Mouse (Mus musculus): ENCODE data around the gene 9230112D13Rik. TPM values are rescaled to one million over a fixed set of nuclear protein-coding genes. Genes with fewer than 3 reads are reported as not detected.

The 9230112D13Rik gene
- total and polyA plus RNA-seq, 3 experiments = not detected

DNA sequence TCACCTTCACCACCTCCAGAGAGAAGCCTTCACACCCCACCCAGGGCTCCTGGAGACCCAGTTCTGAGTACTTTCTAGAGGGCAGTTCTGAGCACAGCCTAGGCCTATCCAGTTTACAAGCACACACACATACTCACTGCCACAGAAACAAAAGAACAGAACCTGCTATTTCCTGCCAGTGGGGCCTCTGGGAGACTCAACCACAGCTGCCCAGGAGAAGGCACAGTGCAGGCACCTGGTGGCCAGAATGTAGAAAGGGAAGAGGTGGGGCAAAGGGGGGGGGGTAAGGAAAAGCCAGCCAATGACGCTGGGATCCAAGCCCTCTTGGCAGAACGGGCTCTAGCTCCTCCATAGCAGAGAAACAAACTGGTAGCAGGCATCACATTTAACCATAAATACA, 39.8 kb upstream of the 9230112D13Rik start:
- Histone ChIP-seq H3K27ac (ENCODE audit: control insufficient read depth, low read depth, low read length) (no peak overlapping the region), H3K9me3 (replicated peaks; ENCODE audit: insufficient read depth, low read length) (no peaks in the 10 kb centered on the region), H3K4me3 (ENCODE audit: control insufficient read depth in 1 of 2, insufficient read depth in 1 of 2, low read depth in 2 of 2, low read length in 2 of 2) (no peak overlapping the region), H3K79me2 (ENCODE audit: control insufficient read depth, insufficient read depth, low read length, poor library complexity) (no peaks in the 10 kb centered on the region), H3K9ac (ENCODE audit: control insufficient read depth, low read depth, low read length, poor library complexity, severe bottlenecking) (no peak overlapping the region), H3K36me3 (ENCODE audit: control insufficient read depth in 1 of 2, insufficient read depth in 2 of 2, low read length in 2 of 2) (no peaks in the 10 kb centered on the region), H3K4me1 (ENCODE audit: control insufficient read depth in 1 of 2, insufficient read depth in 2 of 2, low read length in 2 of 2) (no peaks in the 10 kb centered on the region), H3K27me3 (ENCODE audit: control insufficient read depth in 1 of 2, insufficient read depth in 2 of 2, low read length in 2 of 2) (no peaks in the 10 kb centered on the region)
- no peak for DNase-seq (ENCODE audit: low read depth, low spot score)
- TF ChIP-seq ELF1 (IDR thresholded peaks at IDR 0.05; ENCODE audit: low read depth, low read length) (no peak), EP300 (IDR thresholded peaks at IDR 0.05; ENCODE audit: low read depth in 1 of 2, low read length in 2 of 2) (no peak)

DNA sequence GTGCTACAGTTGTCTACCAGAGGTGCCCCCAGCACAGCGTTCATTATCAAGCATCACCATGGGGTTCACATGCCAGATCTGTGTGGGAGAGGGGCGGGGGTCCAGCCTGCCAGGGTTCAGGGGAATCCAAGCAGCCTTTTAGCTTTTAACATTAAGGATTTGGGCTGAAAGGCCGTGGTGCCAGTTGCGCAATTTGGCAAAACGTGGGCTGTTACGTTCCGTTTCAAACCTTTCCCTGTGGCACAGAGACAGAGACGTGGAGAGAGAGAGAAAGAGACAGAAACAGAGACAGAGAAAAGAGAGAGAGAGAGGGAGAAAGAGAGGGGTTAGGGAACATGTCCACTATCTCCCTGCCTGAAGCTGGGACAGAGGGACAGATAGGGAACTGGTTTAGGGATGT, 39.0 kb upstream of the 9230112D13Rik start:
- Histone ChIP-seq H3K36me3 (ENCODE audit: control insufficient read depth in 1 of 2, insufficient read depth in 2 of 2, low read length in 2 of 2) (no peaks in the 10 kb centered on the region), H3K9me3 (replicated peaks; ENCODE audit: insufficient read depth, low read length) (no peaks in the 10 kb centered on the region), H3K9ac (ENCODE audit: control insufficient read depth, low read depth, low read length, poor library complexity, severe bottlenecking) (no peak overlapping the region), H3K27me3 (ENCODE audit: control insufficient read depth in 1 of 2, insufficient read depth in 2 of 2, low read length in 2 of 2) (no peaks in the 10 kb centered on the region), H3K4me1 (ENCODE audit: control insufficient read depth in 1 of 2, insufficient read depth in 2 of 2, low read length in 2 of 2) (no peaks in the 10 kb centered on the region), H3K79me2 (ENCODE audit: control insufficient read depth, insufficient read depth, low read length, poor library complexity) (no peaks in the 10 kb centered on the region), H3K4me3 (ENCODE audit: control insufficient read depth in 1 of 2, insufficient read depth in 1 of 2, low read depth in 2 of 2, low read length in 2 of 2) (no peak overlapping the region), H3K27ac (ENCODE audit: control insufficient read depth, low read depth, low read length) (no peak overlapping the region)
- TF ChIP-seq CTCF (IDR thresholded peaks at IDR 0.05 in 2 of 3, conservative IDR thresholded peaks at IDR 0.05 in 1 of 3; ENCODE audit: control insufficient read depth in 1 of 3, insufficient read depth in 1 of 3, low read depth in 2 of 3, low read length in 3 of 3, poor library complexity in 1 of 3, severe bottlenecking in 1 of 3) (no peak), EP300 (IDR thresholded peaks at IDR 0.05; ENCODE audit: low read depth in 1 of 2, low read length in 2 of 2) (no peak), USF2 (IDR thresholded peaks at IDR 0.05; ENCODE audit: borderline replicate concordance in 1 of 2, insufficient read depth in 1 of 2, low read depth in 1 of 2, low read length in 2 of 2) (no peak), NELFE (IDR thresholded peaks at IDR 0.05; ENCODE audit: low read depth, low read length) (no peak), ELF1 (IDR thresholded peaks at IDR 0.05; ENCODE audit: low read depth, low read length) (no peak), CHD2 (IDR thresholded peaks at IDR 0.05; ENCODE audit: low read length) (no peak), POLR2AphosphoS2 (IDR thresholded peaks at IDR 0.05; ENCODE audit: low read length) (no peak), SMC3 (IDR thresholded peaks at IDR 0.05; ENCODE audit: low read depth, low read length) (no peak), ETS1 (IDR thresholded peaks at IDR 0.05; ENCODE audit: low read depth, low read length) (no peak), TCF12 (IDR thresholded peaks at IDR 0.05; ENCODE audit: low read depth, low read length) (no peak), KAT2A (conservative IDR thresholded peaks at IDR 0.05; ENCODE audit: low read depth, low read length) (no peak), GABPA (IDR thresholded peaks at IDR 0.05; ENCODE audit: low read depth, low read length) (no peak), MAZ (IDR thresholded peaks at IDR 0.05; ENCODE audit: low read depth, low read length) (no peak), NRF1 (IDR thresholded peaks at IDR 0.05; ENCODE audit: insufficient read depth, low read depth, low read length, poor library complexity, severe bottlenecking) (no peak), ZC3H11A (IDR thresholded peaks at IDR 0.05; ENCODE audit: low read depth, low read length) (no peak), HCFC1 (IDR thresholded peaks at IDR 0.05; ENCODE audit: low read depth, low read length) (no peak), TBP (IDR thresholded peaks at IDR 0.05; ENCODE audit: low read depth, low read length) (no peak)
- DNase-seq (ENCODE audit: low read depth, low spot score) = no peak
